Mouse (Mus musculus) stomach, postnatal 0 days (tissue): ENCODE measurements at regions not wholly inside any gene's neighbourhood (a gene's known extent, or its start where the extent isn't known, plus 50 kb on each side); places are given as distances from the start of the nearest gene placed in this dataset.

ENCODE experiments used
- CTCF ChIP-seq: IDR thresholded peaks from 2 replicates; pipeline ENCODE4 v1.5.1; 2016; ENCODE audit warnings: antibody characterized with exemption, low read depth, mild to moderate bottlenecking, moderate library complexity
- EP300 ChIP-seq: optimal IDR thresholded peaks from 2 replicates; pipeline ENCODE3; 2016; ENCODE audit warnings: antibody characterized with exemption

- TF ChIP-seq EP300 (no peak), CTCF (no peak)
These were observed 182.4 kb upstream of the Gm4791 start for GRCm38 (mm10) chr9:46816126-46816525.
